Mouse (Mus musculus) heart, postnatal 25 days (tissue): ENCODE measurements around the gene Fmn2. TPM values are rescaled to one million over a fixed set of nuclear protein-coding genes. Genes with fewer than 3 reads are reported as not detected.

Experiments used
- DNase-seq: peaks from one replicate; pipeline ENCODE4 v3.0.0; 2022; ENCODE audit warnings: low spot score
- intact Hi-C: fragments of 180-260 bp; cut with DNase I; formaldehyde crosslinking; loops from one replicate; pipeline ENCODE4 v1.15.1; 2025
- total RNA-seq, 2 experiments: library from RNA; stranded (reverse); gene quantifications; 2 replicates each; pipeline ENCODE4 v1.2.3; 2021

The Fmn2 gene
- total RNA-seq, 2 experiments from 2014 or later = 0.25 to 0.31 TPM

DNA sequence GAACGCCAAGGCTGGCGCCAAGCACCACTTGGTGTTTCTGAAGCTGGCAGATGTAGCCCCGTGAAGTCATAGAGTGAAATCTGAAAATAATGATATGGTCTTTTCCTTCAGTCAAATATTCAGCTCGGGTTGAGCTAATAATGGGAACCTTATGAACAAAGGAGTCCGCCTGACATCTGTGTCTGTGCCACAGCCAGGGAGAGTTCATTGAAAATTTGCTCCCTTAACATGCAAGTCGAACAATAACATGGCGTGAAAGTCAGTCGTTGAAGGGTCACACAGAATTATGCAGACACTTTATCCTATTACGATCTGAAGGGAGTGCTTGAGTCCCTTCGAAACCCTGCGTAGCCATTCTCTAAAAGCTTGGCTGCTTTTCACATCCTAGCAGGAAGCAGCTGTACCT is 147.8 kb downstream of the Fmn2 start:
- intact Hi-C loops = no loop called here
- DNase-seq = no peak

DNA sequence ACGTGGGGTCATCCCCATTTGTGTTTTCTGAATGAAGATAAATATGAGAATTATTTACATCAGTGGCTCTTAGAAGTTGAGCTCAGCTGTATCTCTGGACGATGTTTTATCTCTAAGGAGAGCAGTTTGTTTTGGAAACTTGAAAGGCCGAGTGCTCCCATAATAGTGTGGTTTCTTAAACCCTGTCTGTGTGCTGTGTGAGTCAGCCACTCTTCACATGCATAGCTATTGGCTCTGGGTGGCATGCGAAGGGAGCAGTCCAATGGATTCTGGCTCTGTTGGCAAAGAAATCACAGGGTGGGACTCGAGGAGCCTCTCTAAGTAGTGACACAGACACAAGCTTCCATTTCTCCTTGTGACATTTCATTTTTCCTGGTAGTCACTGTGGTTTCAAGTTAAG is 152.9 kb downstream of the Fmn2 start:
- intact Hi-C loops = no loop called here
- no peak for DNase-seq

DNA sequence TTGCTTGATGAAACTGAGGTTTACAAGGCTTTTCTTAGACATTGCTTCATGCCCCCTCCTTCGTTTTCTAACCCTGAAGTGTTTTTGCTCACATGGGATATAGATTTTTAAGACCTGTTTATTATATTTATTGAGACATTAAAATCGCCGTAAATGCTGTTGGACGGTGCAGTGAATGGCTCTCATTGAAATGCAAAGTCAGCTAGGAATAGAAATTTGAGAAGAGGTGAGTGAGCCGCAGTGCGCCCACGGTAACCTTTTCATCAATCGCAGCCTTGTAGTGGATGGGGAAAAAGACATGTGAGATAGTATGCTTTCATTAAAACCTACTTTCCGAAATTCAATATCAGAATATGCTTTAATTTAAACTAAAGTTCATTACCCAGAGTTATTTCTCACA is 153.7 kb downstream of the Fmn2 start:
- intact Hi-C loops = no loop called here
- no peak for DNase-seq

DNA sequence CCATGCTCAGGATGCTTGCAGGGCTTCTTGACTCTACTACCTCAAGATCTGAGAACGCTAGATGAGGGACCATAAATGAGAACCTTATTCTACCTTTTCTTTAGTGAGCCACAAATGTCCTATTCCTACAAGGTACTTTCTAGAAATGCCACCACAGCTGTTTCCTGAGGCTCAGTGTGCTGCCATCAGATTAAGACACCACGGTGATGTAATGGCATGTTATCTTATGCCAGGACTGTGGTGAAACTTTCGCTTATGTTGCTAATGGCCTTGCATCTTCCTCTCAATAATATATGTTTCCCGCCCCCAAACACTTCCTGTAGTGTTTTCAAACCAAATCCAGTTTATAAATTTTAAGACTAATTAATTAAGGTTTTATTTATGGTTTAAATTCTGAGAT is 154.9 kb downstream of the Fmn2 start:
- no peak for DNase-seq
- intact Hi-C loops = no loop called here

DNA sequence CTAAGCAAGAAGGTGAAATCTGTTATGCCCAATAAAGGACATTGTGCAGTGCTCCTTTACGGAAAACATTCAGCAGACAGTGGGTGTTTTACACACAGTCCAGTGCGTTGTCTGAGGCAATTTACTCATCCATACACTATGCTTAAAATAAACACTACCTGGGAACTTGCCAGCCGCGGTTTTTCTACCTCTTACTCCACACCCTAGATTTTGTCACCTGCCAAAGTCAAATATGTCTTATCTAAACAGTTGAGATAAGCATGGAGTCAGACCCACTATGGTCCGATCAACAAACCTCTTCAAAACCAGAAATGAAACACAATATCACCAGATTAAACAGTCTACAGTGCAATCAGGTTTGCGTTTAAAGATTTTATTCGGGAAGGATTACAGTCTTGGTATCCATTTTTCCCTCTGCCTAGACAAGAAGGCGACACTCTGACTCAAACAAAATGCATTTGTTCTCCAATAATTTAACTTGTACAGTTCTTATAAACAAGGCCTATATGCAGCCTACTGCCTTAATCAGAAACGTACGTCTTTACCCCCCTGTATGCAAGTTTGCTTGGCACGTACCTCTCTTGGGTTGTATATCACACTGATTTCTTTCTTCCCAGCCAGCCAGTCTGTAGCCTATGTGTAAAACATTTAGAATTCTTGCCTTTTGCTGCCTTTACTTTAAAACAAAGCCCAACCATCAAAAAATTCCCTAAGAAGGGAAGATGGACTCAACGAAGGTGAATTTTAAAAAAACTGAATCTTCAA is 158.0 kb downstream of the Fmn2 start:
- no peak for DNase-seq
- intact Hi-C loops = no loop called here

DNA sequence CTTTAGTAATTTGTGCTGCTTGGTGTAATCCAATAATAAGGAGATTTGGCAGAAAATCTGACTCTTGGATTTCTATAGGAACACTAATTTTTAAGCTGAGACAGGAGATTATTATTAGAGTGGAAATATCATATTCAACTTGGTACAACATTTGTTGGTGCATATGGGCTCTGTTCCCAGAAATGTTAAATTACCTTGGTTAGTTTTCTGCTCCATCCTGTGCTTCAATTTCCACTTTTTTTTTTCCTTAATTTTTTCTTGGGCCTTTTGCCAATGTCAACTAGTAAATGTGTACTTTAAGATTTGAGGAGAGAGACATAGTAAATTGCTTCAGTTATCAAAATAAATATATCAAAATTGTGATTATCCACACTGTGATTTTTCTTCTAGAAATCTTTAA is 163.5 kb downstream of the Fmn2 start:
- intact Hi-C loops = no loop called here
- DNase-seq = no peak

DNA sequence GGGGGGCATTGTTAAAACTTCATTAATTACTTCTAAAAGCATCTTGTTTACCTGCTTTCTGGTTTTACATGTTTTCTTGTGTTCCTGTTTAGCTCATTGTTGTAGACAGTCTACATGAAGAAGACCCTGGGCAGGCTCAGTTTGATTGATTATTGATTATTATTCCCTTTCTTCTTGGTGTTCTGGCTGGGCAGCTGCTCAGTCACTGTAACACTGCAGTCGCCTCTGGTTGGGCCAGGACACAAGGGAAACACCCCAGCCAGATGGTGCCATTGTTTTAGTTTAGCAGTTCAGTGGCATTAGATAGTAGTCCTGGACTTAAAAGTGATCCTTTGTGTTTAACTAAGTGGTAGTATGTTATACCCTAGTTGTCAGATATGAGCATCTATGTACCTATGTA is 167.5 kb downstream of the Fmn2 start:
- no peak for DNase-seq
- intact Hi-C loops = no loop called here

DNA sequence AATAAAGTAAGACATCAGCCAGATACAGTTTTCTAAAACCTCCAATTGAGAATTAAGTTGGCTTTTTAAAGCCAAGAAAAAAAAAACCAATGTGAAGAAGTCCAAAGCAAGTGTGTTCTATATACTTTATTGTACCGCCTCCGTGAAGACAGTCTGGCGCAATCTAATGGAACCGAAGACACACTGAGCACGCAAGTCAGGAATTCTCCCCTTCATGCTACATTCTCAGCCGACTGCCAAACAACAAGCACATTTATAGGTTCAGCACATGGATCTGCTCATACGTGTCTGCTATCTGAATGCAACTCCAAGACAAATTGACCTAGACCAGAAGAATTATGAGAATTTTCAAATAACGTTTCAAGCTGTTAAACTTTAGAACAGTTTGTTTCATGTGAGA is 169.2 kb downstream of the Fmn2 start:
- no peak for DNase-seq
- intact Hi-C loops = no loop called here

DNA sequence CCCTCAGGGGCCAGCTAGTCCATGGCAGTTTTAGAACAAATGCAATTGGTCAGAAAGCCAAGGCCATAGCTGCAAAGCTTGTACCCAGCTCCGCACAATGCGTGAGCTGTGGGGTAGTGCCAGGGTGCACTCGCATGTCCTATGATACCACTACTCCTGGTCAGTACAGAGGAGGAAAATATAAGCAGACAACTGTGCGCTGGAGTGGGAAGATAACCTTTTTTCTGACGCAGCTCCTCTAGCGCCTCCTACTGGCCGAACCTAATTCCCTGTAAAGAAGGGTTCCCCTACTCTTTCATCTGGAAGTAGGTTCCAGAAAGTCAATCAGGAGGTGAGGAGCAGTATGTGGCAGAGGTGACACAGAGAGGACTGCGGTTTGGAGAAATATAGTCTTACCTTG is 173.0 kb downstream of the Fmn2 start:
- intact Hi-C loops = no loop called here
- DNase-seq = no peak

DNA sequence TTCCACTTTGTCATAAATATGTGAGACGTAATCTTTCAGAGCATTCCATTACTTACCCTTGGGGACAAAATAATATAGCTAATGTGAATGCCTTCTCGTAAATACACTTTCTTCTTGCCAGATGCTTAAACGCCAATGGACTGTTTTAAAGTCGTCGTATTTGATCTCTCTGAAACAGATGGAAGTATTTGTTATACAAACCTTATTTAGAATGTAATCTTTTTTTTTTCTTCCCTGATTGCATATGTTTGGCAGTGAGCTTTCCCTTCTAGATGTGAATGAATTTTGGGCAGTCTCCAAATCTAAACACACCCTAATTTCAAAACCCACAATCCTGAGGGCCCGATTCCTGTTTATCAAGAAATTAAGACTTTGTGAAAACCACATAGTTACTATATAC is 173.7 kb downstream of the Fmn2 start:
- no peak for DNase-seq
- intact Hi-C loops = no loop called here

DNA sequence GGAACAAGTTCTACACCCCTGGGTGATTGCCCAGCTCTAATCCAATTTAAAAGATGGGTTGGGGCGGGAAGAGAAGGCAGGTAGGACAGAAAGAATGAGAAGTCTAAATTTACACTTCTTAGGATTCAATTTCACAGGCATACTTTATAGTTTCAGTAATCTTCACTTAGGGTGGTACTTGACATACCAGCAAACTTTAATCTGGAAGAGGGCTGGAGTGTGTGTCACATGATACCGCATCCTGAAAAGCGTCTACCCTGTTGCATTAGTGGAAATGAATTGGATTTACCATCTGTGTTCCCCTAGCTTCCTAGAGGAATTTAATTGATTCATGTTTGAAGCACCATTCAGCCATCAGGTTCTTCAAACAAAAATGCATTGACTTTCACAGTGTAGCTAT is 174.6 kb downstream of the Fmn2 start:
- intact Hi-C loops = no loop called here

DNA sequence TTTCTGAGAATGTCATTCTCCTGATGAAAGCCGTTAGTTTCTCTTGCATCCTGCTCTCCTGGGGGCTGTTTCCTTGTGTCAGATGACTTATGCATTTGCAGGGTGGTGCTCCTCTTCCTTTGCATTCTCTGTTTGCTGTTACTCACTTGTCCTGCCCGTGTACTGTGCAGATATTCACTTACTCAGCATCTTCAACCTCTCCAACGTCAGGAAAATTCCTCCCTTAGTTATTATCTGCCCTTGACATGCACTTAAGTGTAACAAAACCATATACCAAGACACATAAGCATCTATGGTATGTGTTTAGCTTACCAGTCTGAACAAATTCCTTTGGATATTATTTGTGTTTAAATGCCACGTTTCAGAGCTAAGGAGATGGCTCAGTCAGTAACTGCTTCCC is 175.6 kb downstream of the Fmn2 start:
- no peak for DNase-seq
- intact Hi-C loops = no loop called here

More for the DNA sequence above, 174.6 kb downstream of the Fmn2 start:
- no peak for DNase-seq

DNA sequence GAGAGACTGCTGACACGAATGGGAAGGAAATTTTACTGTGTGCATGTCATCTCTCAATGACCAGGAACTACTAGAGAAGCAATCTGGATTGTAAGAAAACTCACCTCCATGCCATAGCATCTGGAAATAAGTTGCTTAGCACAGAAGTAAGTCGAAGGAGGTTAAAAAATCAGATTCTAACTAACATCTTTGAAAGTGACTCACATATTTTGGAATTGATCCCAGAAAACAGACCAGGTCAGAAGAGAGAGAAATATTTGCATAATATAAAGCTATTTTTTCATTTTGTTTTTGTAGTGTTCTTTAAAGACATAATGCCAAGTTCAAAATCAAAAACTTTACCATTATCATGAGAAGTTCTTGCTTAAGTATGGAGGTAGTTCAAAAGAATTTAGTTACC is 187.7 kb downstream of the Fmn2 start:
- intact Hi-C loops = no loop called here
- no peak for DNase-seq

DNA sequence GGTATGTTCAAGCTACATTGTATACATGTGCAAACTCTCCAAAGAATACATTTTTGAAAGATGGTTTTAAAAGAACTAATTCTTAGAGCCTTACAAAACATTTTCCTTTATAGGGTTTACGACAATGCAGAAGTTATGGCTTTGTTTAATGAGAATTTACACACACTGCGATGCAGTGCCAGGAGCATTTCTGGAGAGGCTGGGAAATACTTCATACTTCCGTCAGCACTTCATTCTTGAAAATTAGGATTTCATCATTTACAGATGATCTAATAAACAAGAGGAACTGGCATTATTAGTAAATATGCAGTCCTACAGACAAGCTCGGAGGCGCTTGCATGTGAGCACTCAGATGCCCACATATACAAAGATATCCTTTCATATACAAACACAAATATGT is 199.2 kb downstream of the Fmn2 start:
- DNase-seq = no peak
- intact Hi-C loops = no loop called here

DNA sequence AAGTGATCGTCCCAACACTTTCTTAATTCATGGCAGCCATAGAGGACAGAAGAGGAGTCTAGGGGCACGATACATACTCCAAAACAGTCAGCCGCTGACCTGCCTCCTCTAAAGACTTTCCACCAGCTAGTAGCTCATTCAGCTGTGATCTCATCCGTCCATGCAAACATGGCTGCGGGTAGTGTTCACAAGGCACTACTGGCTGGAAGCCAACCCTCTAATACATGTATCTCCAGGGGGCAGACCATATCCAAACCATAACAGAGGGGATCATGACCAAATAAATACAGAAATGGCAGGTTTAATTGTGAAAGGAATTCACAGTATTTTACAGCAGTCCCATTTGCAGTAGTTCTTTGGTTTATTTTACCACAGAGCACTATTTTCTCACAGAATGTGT is 200.2 kb downstream of the Fmn2 start:
- intact Hi-C loops = no loop called here
- no peak for DNase-seq

DNA sequence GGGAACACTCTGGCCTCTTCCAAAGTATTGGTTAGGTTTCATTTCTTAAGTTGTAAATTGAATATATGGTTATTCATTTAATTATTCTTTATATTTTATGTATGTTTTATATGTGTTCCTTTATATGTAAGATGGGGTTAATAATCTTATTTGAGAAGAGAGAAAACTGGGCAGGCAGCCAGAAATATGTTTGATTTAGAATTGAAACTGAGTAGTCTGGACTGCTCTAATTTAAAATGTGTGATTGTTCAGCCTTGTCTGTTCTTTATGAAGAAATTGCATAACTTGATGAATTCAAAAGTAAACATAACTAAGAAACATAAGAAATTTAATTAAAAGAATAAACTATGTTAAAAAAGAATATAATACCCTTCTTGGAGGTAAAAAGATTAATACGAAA is 202.3 kb downstream of the Fmn2 start:
- intact Hi-C loops = no loop called here
- no peak for DNase-seq

DNA sequence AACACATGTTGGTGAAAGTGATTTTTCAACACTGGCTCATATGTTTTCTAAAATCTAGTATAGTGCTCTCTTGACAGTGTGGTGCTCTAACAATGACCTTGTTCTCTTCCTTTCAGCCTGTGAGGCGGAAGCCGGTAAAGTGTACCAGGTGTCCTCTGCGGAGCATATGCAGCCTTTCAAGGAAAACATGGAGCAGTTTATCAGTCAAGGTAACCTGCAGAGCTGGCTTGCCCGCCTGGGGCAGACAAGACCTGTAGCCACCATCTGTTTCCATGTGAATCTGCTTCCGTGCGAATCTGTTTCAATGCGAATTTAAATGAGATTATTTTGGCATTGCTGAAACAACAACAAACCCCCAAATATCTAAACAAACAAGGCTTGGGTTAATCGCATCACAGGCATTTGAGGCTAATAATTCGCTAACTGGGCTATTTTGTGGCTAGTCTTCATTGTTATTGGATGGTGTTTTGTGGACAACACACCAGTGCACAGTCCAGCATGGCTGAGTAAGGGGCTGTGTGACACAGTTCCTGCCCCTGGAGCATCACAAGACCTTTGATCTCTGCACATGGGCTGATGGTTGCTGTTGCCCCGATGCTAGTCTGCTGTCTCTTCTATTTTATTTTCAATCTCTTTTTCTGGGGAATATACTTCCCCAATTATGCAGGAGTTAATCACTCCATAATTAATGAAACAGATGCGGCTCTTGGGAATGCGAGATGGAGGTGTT is 218.3 kb downstream of the Fmn2 start:
- no peak for DNase-seq
- intact Hi-C loops = no loop called here

DNA sequence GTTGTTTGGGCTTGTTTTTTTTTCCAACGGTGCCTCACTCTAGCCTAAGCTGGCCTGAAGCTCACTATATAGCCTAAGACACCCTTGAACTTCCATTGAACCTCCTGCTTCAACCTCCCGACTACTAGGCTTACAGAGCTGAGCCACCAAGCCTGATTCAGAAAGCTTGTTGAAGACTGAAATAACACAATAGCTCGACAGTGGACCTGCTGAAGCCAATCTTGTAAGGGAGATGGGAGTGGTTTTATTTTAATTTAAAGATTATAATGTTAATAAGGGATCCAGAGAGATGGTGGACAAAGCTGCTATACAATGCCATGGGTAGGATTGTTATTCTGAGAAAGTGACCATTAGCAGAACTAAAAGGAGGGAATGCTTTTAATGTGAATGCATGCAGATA is 227.1 kb downstream of the Fmn2 start:
- DNase-seq = no peak
- intact Hi-C loops = no loop called here

DNA sequence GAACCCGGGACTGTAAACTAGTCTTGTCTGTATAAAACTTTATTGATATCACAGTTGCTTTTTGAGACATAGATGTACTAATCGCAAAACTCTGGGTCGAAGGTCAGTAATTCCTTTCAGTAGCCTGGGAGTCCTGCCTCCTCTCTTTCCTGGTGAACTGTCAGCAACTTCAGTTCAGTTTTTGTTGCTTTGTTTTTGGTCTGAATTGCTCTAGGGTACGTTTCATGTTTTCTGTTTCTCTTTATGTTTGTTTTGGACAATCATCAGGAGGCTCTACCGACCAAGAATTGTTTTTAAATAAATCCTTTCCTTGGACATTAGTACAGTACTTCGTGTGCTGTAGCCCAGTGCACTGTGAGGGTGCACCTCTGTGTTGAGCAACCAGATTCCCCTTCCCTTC is 231.1 kb downstream of the Fmn2 start:
- intact Hi-C loops = no loop called here
- no peak for DNase-seq

DNA sequence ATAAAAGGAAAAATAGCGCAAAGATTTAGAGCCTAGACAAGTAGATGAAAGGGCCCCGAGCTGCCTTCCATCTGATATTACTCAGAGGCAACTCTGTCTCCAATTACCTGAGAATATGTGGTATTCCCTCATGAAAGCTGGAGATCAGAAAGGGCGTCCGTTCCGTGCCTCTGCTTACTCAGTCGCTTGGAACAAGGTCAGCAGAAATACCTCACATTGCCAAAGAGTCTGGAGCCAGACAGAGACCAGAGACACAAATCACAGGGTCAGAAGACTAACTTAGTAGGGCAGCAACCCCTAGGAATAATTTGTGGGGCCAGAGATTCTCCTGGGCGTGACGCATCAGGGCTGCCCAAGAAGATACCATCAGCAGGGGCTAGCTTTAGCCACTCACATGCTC is 237.3 kb downstream of the Fmn2 start:
- intact Hi-C loops = no loop called here
- DNase-seq = no peak

DNA sequence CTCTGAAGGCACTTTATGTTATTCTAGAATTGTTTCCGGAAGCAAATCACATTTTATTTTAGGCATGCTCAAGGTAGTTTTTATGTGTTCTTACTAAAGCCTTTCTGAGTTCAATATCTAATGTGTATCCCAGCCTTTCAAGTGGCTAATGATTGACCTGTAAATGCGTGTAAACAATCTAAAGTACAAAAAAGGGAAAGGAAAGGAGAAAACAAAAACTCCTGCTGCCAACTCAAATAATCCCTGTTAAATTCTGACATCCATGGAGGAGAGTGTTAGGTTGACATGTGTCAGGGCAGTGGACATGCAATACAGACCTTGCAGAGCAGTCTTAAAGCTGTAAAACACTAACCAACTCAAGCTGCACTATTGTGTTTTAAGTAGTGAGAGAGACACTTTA is 241.0 kb downstream of the Fmn2 start:
- intact Hi-C loops = no loop called here

DNA sequence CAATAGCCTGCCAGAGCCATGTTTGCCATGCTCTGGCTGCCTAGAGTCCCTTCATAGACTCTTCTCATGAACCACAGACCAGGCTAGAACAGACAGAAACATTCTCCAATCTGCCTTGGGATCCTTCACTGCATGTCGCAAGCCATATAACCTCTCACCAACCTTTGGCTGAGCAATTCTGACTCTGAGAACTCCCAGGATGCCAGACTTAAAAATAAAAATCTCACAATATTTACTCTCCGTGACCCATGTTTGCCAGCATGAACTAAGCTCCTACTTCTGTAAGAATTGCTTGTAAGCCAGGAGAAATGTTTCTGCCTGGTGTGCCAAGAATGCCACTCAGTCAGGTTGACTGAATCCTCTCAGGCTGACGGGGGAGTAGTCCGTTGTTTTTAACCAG is 246.9 kb downstream of the Fmn2 start:
- DNase-seq = no peak
- intact Hi-C loops = no loop called here

More for the DNA sequence above, 241.0 kb downstream of the Fmn2 start:
- no peak for DNase-seq
